Mouse (Mus musculus) ES-Bruce4 (cell line): ENCODE data around the gene Pamr1.

Experiments used
- CTCF ChIP-seq: IDR thresholded peaks from one replicate; pipeline ENCODE4 v1.8.1; 2011; ENCODE audit warnings: low read depth, low read length
- EP300 ChIP-seq: IDR thresholded peaks from 2 replicates; pipeline ENCODE4 v1.6.1; 2011; ENCODE audit warnings: low read depth, low read length; ENCODE audit not compliant: insufficient read depth

DNA sequence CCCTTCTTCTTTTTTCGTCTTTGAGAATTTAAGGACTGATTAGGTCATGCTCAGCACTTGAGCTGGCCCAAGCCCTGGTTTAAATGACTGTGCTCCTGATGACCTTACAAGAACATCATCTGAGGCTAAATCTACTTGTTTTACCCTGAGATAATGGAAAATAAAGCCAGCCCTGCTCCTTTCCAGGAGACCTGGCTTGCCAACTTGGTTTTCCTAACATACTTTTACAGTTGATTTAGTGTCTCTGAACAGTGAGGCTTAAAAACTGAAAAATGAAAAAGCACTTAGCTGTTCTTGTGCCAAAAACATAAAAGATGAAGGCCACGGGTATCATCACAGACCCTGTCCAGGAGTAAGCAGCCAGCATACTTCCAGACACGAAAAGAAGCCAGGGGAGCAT is 13.0 kb upstream of the Pamr1 start:
- TF ChIP-seq EP300 (no peak), CTCF (no peak)
